Mouse (Mus musculus) CD4-positive, CD25-positive, alpha-beta regulatory T cell, adult 4 months (primary cell): ENCODE measurements around the gene Grhl1. TPM values are rescaled to one million over a fixed set of nuclear protein-coding genes. Genes with fewer than 3 reads are reported as not detected.

Source experiments
- ATAC-seq: one replicate; pipeline ENCODE4 v1.8.0; 2017
- polyA plus RNA-seq, 2 experiments: library from polyadenylated mRNA; unstranded; fragments of 100-300 nt; shearing (Covaris generic); gene quantifications; one replicate each; pipeline ENCODE4 v1.2.1; 2017

Gene Grhl1
- polyA plus RNA-seq, 2 experiments from 2014 or later, result 2.9 to 3.1 TPM

GRCm38 (mm10) chr12:24648094-24648493, 76.0 kb downstream of the Grhl1 start:
- ATAC-seq, result no peak

GRCm38 (mm10) chr12:24650415-24651062, 78.5 kb downstream of the Grhl1 start:
- no peak for ATAC-seq

- ATAC-seq, result peak; percentile 82
These were observed 79.0 kb downstream of the Grhl1 start, which contains the start of gene Klf11 for GRCm38 (mm10) chr12:24651063-24651557. Klf11 (plus strand) TSS chr12:24651274.

- ATAC-seq, result peak; percentile 74
These were observed 79.7 kb downstream of the Grhl1 start for GRCm38 (mm10) chr12:24651642-24652342.

GRCm38 (mm10) chr12:24654065-24654862, 82.2 kb downstream of the Grhl1 start:
- no peak for ATAC-seq

- no peak for ATAC-seq
These were observed 84.4 kb downstream of the Grhl1 start for GRCm38 (mm10) chr12:24656436-24656835.

GRCm38 (mm10) chr12:24658998-24659397, 86.9 kb downstream of the Grhl1 start:
- no peak for ATAC-seq

- ATAC-seq, result no peak
These were observed 87.8 kb downstream of the Grhl1 start for GRCm38 (mm10) chr12:24659923-24660322.

GRCm38 (mm10) chr12:24661100-24661499, 89.0 kb downstream of the Grhl1 start:
- no peak for ATAC-seq

- ATAC-seq, result no peak
These were observed 90.0 kb downstream of the Grhl1 start for GRCm38 (mm10) chr12:24662131-24662530.

Other genes with a start within 250 kb of the Grhl1 start
- gene Taf1b, start 73.9 kb upstream of the Grhl1 start, polyA plus RNA-seq, result 10 to 100 TPM; 64.3 to 69.6 TPM
- gene Klf11, start 79.0 kb downstream of the Grhl1 start, polyA plus RNA-seq, result 1 to 10 TPM; 2.2 to 3.1 TPM
- gene Cys1, start 109.5 kb downstream of the Grhl1 start, polyA plus RNA-seq, result not detected
- 10 to 100 TPM; 49.7 to 81.3 TPM for gene Rrm2, start 136.0 kb downstream of the Grhl1 start, polyA plus RNA-seq